Mouse (Mus musculus) cortical plate, adult 2 months (tissue): Measurements from ENCODE around the gene Atp2b4.

Experiments
- CTCF ChIP-seq: fragments of 200-500 bp; IDR thresholded peaks from 2 replicates; pipeline ENCODE4 v1.5.1; 2011; ENCODE audit warnings: mild to moderate bottlenecking, control low read depth, low read length; ENCODE audit not compliant: insufficient read depth; ENCODE audit errors: extremely low read depth
- POLR2A ChIP-seq: fragments of 200-500 bp; IDR thresholded peaks from 2 replicates; pipeline ENCODE4 v1.6.1; 2011; ENCODE audit warnings: mild to moderate bottlenecking, low read length, control low read depth; ENCODE audit not compliant: insufficient read depth; ENCODE audit errors: extremely low read depth

DNA sequence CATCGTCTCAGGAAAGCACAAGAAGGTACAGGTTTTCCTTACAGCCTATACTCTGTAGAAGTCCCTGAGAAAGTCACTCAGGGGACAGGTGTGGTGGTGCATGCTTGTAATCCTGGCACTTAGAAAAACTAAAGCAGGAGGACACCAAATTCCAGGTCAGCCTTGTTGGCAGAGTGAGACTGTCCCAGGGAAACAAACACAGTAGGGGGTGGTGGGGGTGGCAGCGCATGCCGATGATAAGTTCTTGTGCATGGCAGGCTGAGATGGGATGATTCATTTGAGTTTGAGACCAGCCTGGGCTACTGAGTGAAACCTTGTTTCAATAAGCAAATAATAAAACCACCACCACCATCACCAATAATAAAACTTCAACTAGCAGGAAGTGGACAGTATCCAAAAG, 49.2 kb downstream of the Atp2b4 start:
- TF ChIP-seq CTCF: no peak
- TF ChIP-seq POLR2A: no peak
